Mouse (Mus musculus): ENCODE results near the gene Cabin1.

DNA sequence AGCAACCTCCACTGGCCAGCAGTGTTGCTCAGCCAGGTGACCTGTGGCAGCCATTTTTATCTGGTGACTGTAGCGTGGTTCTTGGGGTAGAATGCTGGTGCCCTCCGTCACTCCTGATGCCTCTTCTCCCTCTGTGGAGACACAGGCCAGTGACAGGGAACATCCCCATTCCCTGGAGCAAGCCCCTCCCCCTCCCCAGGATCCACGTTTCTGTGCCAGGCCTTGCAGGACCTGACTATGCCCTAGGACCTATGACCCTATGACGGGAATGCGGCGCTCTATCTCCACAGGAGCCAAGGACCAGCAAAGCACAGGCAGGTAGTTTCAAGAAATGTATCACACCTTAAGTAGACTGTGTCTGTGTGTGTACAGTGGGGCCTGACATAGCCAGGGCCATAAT is 116.0 kb downstream of the Cabin1 start:
- TF ChIP-seq CTCF (IDR thresholded peaks at IDR 0.05; ENCODE audit: control insufficient read depth, insufficient read depth, insufficient replicate concordance, low read depth, low read length) (no peak), POLR2A (IDR thresholded peaks at IDR 0.05; ENCODE audit: control insufficient read depth, low read depth, low read length) (no peak)
